Mouse (Mus musculus) neural tube, embryonic 10.5 days (tissue): ENCODE results near the gene Lin54.

ENCODE experiments used
- DNase-seq: peaks from one replicate; pipeline ENCODE4 v3.0.0-alpha.2; 2017; ENCODE audit warnings: low spot score; ENCODE audit errors: extremely low spot score

The Lin54 gene

DNA sequence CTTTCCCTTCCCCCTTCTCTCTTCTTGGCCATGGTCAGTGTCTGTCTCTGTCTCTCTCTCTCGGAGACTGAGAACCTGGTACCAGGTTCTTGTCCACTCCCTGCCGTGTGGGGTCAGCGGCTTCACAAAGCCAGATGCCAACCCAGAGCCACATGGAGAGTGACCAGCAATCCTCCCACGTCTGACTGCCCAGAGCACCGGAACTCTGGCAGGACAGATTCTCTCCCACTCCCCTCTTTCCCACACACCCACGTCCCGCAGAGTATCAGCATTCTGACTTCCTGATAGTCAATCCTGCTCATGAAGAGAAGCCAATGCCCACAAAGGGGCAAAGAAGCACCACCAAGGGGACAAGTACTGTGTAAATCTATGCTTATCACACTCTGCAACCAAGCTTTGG is 76.8 kb downstream of the Lin54 start:
- no peak for DNase-seq

DNA sequence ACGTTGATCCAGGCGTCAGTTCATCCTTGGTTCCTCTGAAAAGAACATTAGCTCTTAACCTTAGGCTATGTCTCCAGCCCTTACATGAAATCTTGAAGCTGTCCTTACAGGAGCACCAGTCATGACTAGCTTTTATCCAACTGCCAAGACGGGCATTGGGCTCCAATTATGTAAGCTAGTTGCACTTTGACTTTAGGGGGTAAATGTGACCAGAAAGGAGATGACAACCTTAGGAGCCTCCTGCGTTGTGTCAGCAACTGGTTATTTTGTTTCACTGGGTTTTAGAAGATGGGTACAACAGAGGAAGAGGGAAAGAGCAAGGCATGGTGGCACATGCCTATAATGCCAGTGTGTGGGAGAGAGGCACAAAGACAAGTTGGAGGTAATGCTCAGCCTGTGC is 81.6 kb downstream of the Lin54 start:
- no peak for DNase-seq

DNA sequence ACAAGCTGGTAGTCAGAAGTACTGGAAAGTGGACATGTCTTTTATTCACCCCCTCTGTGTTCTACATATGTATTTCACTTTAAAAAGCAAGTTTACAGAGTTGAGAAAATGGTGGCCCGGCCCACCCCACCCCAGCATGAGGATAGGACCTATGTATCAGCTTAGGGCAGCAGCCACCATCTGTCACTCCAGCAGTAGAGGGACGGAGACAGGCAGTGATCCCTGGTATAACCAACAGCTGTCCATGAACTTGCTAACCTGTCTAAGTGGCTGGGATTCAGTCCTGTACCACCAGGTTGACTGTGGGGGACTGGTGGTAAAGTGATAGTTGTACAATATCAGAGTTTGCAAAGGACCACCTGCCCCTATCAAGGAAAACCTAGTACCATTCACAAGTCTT is 82.4 kb downstream of the Lin54 start:
- no peak for DNase-seq

DNA sequence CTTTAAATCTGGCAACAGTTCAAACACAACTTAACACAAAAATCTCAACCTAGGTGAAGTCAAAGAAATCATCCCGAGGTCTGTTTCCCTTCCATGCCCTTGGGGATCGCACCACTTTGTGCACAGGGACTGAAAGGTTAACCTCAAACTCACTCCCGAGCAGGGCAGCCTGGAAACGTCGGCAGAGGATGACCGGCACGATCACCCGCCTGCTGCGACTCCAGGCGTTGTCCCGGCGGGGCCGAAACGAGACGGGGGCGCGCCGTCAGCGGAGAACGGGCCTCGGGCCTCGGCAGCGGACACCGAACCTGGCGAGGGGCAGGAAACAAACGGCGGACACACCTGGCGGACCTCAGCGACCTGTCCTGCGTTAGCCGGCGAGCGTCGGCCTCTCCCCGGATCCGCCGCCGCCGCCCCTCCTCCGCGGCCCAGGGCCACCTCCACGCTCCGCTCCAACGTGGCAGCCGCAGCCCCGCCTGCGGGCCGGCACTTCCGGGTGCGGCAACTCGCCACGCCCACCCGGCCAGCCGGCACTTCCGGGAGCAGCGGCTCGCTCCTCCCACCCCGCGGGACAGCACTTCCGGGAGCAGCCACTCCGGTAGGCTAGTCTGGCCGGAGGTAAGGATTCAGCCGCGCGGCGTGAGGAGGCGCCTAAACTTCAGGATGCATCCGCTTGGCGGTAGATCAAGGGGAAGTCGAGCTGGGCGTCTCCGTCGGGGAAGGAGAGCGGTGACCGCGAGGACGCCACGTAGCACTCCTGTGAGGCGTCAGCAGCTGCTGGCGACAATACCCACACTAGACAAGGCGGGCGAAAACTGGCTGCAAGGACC is 84.5 kb downstream of the Lin54 start, which contains the start of gene Sec31a:
TSS of gene Sec31a (minus strand) at position 474 of the 830 bp plus-strand sequence.
- peak; percentile 96 for DNase-seq

DNA sequence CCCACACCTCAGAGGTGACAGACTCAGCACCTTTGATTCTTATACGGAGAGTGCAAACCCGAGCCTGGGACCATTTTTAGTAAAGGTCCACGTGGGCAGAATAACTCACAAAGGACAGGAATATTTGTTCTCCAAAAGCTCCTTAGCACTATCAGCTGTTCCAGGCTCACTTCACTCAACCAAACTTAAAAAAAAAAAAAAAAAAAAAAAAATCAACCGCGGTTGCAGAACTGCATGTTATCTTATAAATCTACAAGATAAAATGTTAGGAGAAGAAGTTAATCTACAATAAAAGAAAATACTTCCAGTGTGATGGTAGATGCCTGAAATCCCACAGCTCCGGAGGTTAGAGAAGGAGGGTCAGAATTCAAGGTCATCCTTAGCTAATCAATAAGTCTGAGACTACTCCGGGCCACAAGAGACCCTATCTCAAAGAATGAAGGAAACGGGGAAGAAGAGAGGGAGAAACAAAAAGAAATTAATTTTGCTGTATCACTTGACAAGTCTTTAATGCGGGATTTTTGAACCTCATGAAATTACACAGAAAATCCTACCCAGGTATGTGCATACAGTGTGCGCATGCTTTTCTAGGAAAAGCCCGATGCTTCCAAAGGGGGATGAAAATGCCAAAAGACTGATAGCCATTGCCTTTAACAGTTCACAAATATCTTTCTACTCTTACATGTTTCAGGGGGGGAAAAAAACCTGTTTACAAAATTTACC is 85.8 kb downstream of the Lin54 start:
- DNase-seq, result no peak

DNA sequence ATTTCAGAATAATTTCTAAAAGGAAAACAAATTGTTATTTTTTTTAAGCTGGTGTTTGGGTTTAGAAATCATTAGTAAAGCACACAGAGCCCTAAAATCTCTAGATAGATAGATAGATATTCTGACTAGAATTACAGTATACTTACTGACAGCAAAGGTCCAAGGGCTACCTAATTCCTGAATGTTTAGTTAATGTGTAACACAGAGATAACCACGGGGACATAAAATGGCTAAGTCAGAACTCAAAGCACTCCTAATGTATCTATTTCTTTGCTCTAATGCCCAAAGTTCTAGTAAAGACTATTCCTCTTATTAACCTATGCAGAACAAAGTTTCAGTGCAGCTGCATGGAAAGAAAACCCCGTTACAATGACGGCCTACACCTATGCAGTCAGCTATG is 87.6 kb downstream of the Lin54 start:
- no peak for DNase-seq

DNA sequence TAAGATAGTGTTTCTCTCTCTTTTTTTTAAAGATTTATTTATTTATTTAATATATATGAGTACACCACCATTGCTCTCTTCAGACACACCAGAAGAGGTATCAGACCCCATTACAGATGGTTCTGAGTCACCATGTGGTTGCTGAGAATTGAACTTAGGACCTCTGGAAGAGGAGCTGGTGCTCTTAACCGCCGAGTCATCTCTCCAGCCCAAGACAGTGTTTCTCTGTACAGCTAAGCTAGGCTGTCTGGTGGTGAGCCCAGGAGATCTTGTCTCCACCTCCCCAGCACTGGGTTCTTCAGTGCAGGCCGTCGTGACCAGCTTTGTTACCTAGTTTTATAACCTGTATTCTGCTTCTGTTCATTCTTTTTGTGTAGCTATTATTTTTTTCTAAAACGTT is 90.2 kb downstream of the Lin54 start:
- DNase-seq, result no peak

DNA sequence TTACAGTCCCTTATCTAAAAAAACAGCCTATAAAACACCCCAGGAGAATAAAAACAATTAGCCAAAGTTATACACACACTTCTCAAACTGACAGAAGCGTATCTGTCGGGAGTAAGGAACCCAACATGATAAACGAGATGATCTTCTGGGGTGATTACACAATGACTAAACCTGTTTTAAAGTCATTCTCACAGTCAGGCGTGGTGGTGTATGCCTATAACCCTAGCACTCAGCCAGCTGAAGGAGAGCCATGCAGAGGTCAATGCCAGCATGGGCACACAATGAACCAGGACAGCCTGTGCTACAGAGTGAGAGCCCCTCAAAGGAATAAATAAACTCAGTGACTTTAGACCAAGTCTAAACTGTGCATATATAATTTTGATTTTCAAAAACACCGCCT is 92.0 kb downstream of the Lin54 start:
- no peak for DNase-seq

DNA sequence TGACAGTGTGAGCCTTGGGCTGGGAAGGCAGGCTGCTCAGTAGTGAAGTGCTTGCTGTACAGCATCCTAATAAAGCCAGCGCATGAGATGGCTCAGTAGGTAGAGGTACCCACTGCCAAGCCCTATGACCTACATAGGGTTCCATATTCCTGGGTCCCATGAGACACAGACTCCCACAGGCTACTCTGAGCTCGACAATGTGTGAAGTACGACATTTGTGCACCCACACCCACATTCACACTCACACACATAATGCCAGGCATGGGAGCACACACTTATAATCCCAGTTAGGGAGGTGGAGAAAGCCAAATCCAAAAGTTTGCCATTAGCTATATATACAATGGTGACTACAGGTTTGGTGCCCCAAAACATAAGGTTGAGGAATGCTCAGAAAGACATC is 103.7 kb downstream of the Lin54 start:
- DNase-seq, result no peak

DNA sequence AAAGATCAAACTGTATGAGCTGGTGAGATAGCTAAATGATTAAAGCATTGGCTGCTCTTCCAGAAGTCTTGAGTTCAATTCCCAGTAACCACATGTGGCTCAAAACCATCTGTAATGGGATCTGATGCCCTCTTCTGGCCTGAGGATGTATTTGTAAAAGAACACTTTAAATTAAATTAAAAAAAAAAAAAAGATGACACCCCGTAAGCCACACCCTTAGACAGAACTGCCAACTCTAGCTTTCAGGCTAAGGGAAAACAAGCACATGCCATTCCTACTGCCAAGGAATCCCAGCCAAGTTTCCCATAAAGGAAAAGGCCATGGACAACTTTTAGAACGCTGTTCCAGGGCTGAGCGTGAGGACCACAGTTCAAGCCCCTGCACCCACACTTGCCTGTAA is 106.8 kb downstream of the Lin54 start:
- no peak for DNase-seq

DNA sequence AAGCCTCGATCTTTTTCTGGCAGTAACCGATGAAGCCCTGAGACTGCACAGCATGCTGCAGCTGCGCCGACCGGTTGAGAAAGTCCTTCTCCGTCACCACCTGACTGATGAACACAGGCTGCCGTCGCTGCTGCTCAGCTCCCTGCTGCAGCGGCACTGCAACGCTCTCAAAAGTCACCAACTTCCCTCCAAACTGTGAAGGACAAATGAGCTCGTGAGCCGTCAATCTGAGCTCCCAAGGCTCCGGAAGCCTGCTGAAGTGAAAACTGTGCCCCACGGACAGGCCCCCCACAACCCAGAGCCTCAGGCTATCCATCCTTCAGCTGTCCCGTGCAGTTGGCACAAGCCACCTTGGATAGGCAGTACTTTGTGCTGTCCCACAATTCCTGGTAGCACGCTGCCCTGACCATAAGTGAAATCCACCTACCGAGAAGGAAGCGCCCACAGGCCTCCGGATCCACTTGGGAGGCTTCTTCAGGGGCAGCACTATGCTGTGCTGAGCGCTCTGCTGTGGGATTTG is 107.9 kb downstream of the Lin54 start:
- no peak for DNase-seq
